Mouse (Mus musculus) forebrain, postnatal 0 days (tissue): Measurements from ENCODE around the gene Aida. TPM values are rescaled to one million over a fixed set of nuclear protein-coding genes. Genes with fewer than 3 reads are reported as not detected.
"Not testable (repeated sequence)": the region's sequence is repeated elsewhere in the genome, so short reads cannot be mapped to it uniquely, and the experiment has no call there.

Experiments used
- ATAC-seq: fragments of 200-750 bp; cut with Nextera tagmentation; 2 replicates; pipeline ENCODE4 v1.8.0; 2017; ENCODE audit warnings: mild to moderate bottlenecking, moderate library complexity
- DNase-seq: peaks from one replicate; pipeline ENCODE4 v3.0.0-alpha.2; 2015
- H3K27ac ChIP-seq: fragments of 300-500 bp; sonication (generic); 2 replicates; pipeline ENCODE4 v1.5.1; 2014; ENCODE audit warnings: low read depth, mild to moderate bottlenecking, antibody characterized with exemption, low read length, moderate library complexity, mixed read lengths
- H3K27me3 ChIP-seq: fragments of 300-500 bp; sonication (generic); 2 replicates; pipeline ENCODE4 v1.6.1; 2014; ENCODE audit warnings: mild to moderate bottlenecking, low read length, mixed read lengths; ENCODE audit not compliant: insufficient read depth
- H3K36me3 ChIP-seq: fragments of 300-500 bp; sonication (generic); 2 replicates; pipeline ENCODE4 v1.6.1; 2014; ENCODE audit warnings: mild to moderate bottlenecking, moderate library complexity; ENCODE audit not compliant: insufficient read depth
- H3K4me1 ChIP-seq: fragments of 300-500 bp; sonication (generic); 2 replicates; pipeline ENCODE4 v1.6.1; 2014; ENCODE audit warnings: antibody characterized with exemption; ENCODE audit not compliant: insufficient read depth
- H3K4me2 ChIP-seq: fragments of 300-500 bp; sonication (generic); 2 replicates; pipeline ENCODE4 v1.6.1; 2014; ENCODE audit warnings: low read depth, mild to moderate bottlenecking, moderate library complexity
- H3K4me3 ChIP-seq: fragments of 300-500 bp; sonication (generic); 2 replicates; pipeline ENCODE4 v1.5.1; 2014; ENCODE audit warnings: low read depth, low read length, mixed read lengths
- H3K9ac ChIP-seq: fragments of 300-500 bp; sonication (generic); 2 replicates; pipeline ENCODE4 v1.6.1; 2014; ENCODE audit warnings: mild to moderate bottlenecking
- H3K9me3 ChIP-seq: fragments of 300-500 bp; sonication (generic); 2 replicates; pipeline ENCODE4 v1.6.1; 2016; ENCODE audit warnings: low read length
- CTCF ChIP-seq: sonication (generic); IDR thresholded peaks from 2 replicates; pipeline ENCODE4 v1.5.1; 2016; ENCODE audit warnings: antibody characterized with exemption, control low read depth, low read depth
- WGBS: fragments of 180-500 bp; shearing (Covaris S2); extraction: QIAGEN DNeasy Blood & Tissue Kit; methylation state at CpG from one replicate; pipeline ENCODE4 v1.1.7; 2014; 5-methylcytosine and 5-hydroxymethylcytosine counted together
- polyA plus RNA-seq: library from polyadenylated mRNA; unstranded; fragments of >200 nt; fragmentation: Nextera tagmentation; extraction: Ambion mirVana; gene quantifications from 2 replicates; pipeline ENCODE4 v1.2.1, GENCODE M21; 2015
- total RNA-seq: library from RNA; depleted of rRNA; stranded (reverse); fragments of >200 nt; gene quantifications from 2 replicates; pipeline ENCODE4 v1.2.3, GENCODE M21; 2014

The Aida gene
- total and polyA plus RNA-seq, 2 experiments from 2014 or later: 46.1 to 54.7 TPM

DNA sequence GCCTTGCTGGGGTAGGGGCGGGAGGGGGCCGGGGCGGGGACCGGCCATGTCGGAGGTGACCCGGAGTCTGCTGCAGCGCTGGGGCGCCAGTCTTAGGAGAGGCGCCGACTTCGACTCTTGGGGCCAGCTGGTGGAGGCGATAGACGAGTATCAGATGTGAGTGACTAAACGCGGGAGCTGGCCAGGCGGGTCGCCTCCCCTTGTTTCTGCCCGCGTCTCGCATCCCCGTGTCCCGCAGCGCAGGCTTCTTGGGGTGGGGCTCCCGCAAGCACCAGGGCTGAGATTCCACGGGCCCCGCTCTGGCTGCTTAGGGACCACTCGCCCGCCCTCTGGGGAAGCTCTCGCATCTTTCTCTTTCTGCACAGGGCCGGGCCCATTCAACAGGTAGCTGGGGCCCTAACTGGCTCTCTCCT is 1.1 kb downstream of the Aida start:
- peak; percentile 28 for ATAC-seq
- H3K4me3 ChIP-seq: peak overlapping the region; percentile 53
- no peaks in the 10 kb centered on the region for H3K9me3 ChIP-seq

GRCm38 (mm10) chr1:183297886-183298489 is 1.6 kb downstream of the Aida start:
- H3K4me1 ChIP-seq: no peaks in the 10 kb centered on the region
- peak; percentile 57 for DNase-seq

More for the DNA sequence above, 1.1 kb downstream of the Aida start:
- no peaks in the 10 kb centered on the region for H3K27me3 ChIP-seq
- no peak for DNase-seq
- no peaks in the 10 kb centered on the region for H3K4me1 ChIP-seq
- TF ChIP-seq CTCF: no peak
- H3K9ac ChIP-seq: peak overlapping the region; percentile 33
- under 1% methylated on average over 30 of the region's 30 CpGs for WGBS
- H3K36me3 ChIP-seq: peaks cover 13% of the 10 kb centered on the region
- 0 out of 2 replicates have a peak overlapping the region, but pooled peaks have one; percentile 3 for H3K27ac ChIP-seq
- H3K4me2 ChIP-seq: peak overlapping the region; percentile 50

DNA sequence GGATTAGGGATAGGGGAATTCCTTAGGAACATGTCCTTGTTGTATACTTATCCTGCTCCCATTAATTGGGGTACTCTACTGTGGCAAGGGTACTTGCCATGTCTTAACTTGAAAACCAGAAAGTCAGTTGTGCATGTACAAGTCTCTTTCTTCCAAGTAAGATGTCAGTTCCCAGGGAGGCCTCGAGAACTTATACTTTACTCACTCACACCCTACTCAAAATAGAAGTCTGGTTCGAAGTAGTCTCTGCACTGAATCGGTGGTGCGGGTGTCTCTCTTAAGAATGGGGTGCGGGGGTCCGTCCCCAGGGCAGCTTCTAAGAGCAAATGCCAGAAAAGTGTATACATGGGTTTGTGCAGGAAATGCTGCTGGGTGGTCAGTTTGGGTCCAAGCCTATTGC is 2.8 kb downstream of the Aida start:
- Histone ChIP-seq H3K4me2 (no peak overlapping the region), H3K9ac (no peak overlapping the region), H3K9me3 (no peaks in the 10 kb centered on the region), H3K36me3 (no peaks in the 10 kb centered on the region), H3K27me3 (no peaks in the 10 kb centered on the region), H3K4me1 (no peaks in the 10 kb centered on the region), H3K4me3 (no peak overlapping the region), H3K27ac (no peak overlapping the region)
- peak; percentile 83 for DNase-seq
- no peak for ATAC-seq
- 86% methylated on average over 6 of the region's 6 CpGs for WGBS
- no peak for TF ChIP-seq CTCF

More at GRCm38 (mm10) chr1:183297886-183298489, 1.6 kb downstream of the Aida start:
- ATAC-seq: 0 out of 2 replicates have a peak, but pooled peaks have one; percentile 9
- no peak for TF ChIP-seq CTCF
- Histone ChIP-seq H3K4me3 (peak overlapping the region; percentile 53), H3K9ac (peak overlapping the region; percentile 33), H3K4me2 (peak overlapping the region; percentile 50), H3K27ac (0 out of 2 replicates have a peak overlapping the region, but pooled peaks have one; percentile 3), H3K9me3 (no peaks in the 10 kb centered on the region), H3K36me3 (peaks cover 10% of the 10 kb centered on the region), H3K27me3 (no peaks in the 10 kb centered on the region)
- 1% methylated on average over 20 of the region's 20 CpGs for WGBS

DNA sequence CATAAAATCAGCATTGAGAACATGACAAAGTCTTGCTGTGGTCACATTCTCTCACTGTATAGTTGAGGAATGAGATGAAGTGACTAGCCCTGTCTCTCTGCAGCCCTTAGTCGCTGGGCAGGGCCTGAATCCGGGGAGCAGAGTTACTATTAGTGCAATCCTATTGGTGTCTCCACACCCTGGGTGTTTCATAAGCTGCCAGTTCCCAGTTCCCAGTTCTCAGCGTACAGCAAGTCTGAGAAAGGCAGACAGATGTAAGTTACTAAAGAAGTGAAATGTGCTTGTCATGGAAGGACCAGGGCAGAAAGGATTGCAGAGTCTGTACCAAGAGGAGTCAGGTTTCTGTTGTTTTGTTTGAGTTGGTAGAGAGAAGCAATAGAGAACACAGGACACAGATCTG is 11.2 kb downstream of the Aida start:
- no peak for DNase-seq
- H3K27ac ChIP-seq: no peak overlapping the region
- H3K4me2 ChIP-seq: no peak overlapping the region
- no peak overlapping the region for H3K9ac ChIP-seq
- H3K4me1 ChIP-seq: no peaks in the 10 kb centered on the region
- no peaks in the 10 kb centered on the region for H3K27me3 ChIP-seq
- H3K4me3 ChIP-seq: no peak overlapping the region
- no peak for TF ChIP-seq CTCF
- ATAC-seq: no peak
- H3K36me3 ChIP-seq: peaks cover 20% of the 10 kb centered on the region
- 83% methylated on average over 3 of the region's 3 CpGs for WGBS
- no peaks in the 10 kb centered on the region for H3K9me3 ChIP-seq

GRCm38 (mm10) chr1:183308476-183308875 is 12.1 kb downstream of the Aida start:
- WGBS: 93% methylated on average over 1 of the region's 1 CpGs
- no peak overlapping the region for H3K4me3 ChIP-seq
- no peaks in the 10 kb centered on the region for H3K9me3 ChIP-seq
- H3K36me3 ChIP-seq: peaks cover 20% of the 10 kb centered on the region
- H3K4me1 ChIP-seq: no peaks in the 10 kb centered on the region
- no peak overlapping the region for H3K9ac ChIP-seq
- ATAC-seq (no peak), DNase-seq (no peak)
- TF ChIP-seq CTCF: no peak
- H3K27ac ChIP-seq: no peak overlapping the region
- H3K27me3 ChIP-seq: no peaks in the 10 kb centered on the region
- H3K4me2 ChIP-seq: no peak overlapping the region

GRCm38 (mm10) chr1:183309601-183310000 is 13.2 kb downstream of the Aida start:
- H3K27me3 ChIP-seq, H3K4me2 ChIP-seq, H3K9me3 ChIP-seq, H3K27ac ChIP-seq, H3K4me3 ChIP-seq, ATAC-seq, H3K9ac ChIP-seq, H3K4me1 ChIP-seq, DNase-seq: not testable (repeated sequence)
- peaks cover 29% of the 10 kb centered on the region for H3K36me3 ChIP-seq
- 41% methylated on average over 2 of the region's 2 CpGs for WGBS

DNA sequence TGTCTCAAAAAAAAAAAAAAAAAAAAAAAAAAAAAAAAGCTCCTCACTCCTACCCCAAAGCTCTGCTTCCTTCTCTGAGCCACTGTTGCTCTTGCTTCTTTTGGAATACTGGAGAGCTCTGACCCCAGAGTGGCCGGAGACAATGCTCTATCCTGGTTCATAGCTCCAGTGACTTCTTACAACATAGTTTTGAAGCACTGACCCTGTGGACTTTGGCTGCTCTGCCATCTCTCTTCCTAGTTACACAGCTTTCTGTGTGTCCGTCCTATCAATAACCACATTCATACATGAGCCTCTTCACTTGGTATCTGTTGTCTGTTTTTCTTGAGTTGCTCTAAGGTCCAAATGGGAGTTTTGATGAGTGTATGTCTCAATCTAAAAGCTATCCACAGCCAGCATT is 15.7 kb downstream of the Aida start:
- ATAC-seq (no peak), DNase-seq (no peak)
- Histone ChIP-seq H3K4me1 (no peaks in the 10 kb centered on the region), H3K4me2 (no peak overlapping the region), H3K36me3 (peaks cover 44% of the 10 kb centered on the region), H3K27me3 (no peaks in the 10 kb centered on the region), H3K4me3 (no peak overlapping the region), H3K27ac (no peak overlapping the region), H3K9ac (no peak overlapping the region), H3K9me3 (no peaks in the 10 kb centered on the region)
- TF ChIP-seq CTCF: no peak
- 95% methylated on average over 2 of the region's 2 CpGs for WGBS
